Comparison of ENCODE assay signal across 22 mouse cellular contexts in the genomic region with DNA sequence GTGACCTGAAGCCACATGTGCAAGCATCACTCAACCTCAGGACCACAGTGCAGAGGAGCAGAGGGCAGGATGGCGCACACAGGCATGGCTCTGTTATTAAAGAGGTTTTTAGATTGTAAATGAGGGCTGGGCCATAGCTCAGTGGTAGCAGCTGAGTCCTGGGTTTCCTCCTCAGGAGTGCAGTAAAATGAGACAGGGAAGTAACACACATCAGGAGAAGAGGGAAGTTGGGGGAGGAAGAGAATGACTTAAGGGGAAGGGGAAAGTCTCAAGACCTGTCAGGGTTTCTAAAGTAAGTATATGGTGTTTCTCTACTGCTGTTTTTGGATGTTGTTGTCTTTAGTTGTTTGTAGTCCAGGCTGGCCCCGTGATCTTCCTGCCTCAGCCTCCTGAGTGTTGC.
"Had no signal": no experiment of that assay in that cellular context is flagged by ENCODE, and none has a peak within 500 bp of the region (broad histone marks: within the 10 kb centered on the region; RNA-seq: fewer than 3 reads in every experiment).

No protein-coding gene starts in this region.

- H3K4me2 ChIP-seq: heart, embryonic 12.5 days; hindbrain, embryonic 13.5 days; hindbrain, embryonic 15.5 days; limb, embryonic 12.5 days; liver, embryonic 11.5 days had no signal

- H3K27ac ChIP-seq: heart, adult 2 months; heart, embryonic 10.5 days; hindbrain, embryonic 13.5 days; hindbrain, embryonic 15.5 days; hindbrain, postnatal 0 days; layer of hippocampus, adult 2 months; left cerebral cortex, adult 2 months; limb, embryonic 10.5 days; limb, embryonic 12.5 days; liver, embryonic 14.5 days had no signal

- H3K9ac ChIP-seq: heart, embryonic 12.5 days; hindbrain, embryonic 13.5 days; hindbrain, embryonic 15.5 days; limb, embryonic 12.5 days; liver, embryonic 14.5 days had no signal

- H3K4me3 ChIP-seq: heart, adult 2 months; heart, embryonic 10.5 days; heart, embryonic 12.5 days; hindbrain, embryonic 13.5 days; hindbrain, embryonic 15.5 days; layer of hippocampus, adult 2 months; left cerebral cortex, adult 2 months; limb, embryonic 10.5 days; limb, embryonic 12.5 days had no signal

- H3K4me1 ChIP-seq: heart, embryonic 10.5 days; heart, embryonic 12.5 days; hindbrain, embryonic 13.5 days; hindbrain, embryonic 15.5 days; limb, embryonic 10.5 days; limb, embryonic 12.5 days had no signal

- H3K36me3 ChIP-seq: heart, embryonic 10.5 days; heart, embryonic 12.5 days; limb, embryonic 10.5 days; limb, embryonic 12.5 days had no signal

- DNase-seq: gastrocnemius, postnatal 14 days; heart, postnatal 10 days; heart, postnatal 4 days; kidney, adult 11 months; kidney, adult 2 months; kidney, adult 9 months; kidney, postnatal 10 days; kidney, postnatal 4 days; liver had no signal

- H3K9me3 ChIP-seq: heart, embryonic 10.5 days; heart, embryonic 12.5 days; hindbrain, embryonic 13.5 days; hindbrain, embryonic 15.5 days; limb, embryonic 10.5 days; limb, embryonic 12.5 days had no signal

- H3K27me3 ChIP-seq: hindbrain, embryonic 15.5 days had no signal

- ATAC-seq: hindbrain, postnatal 0 days; intestine, embryonic 16.5 days had no signal
